Mouse (Mus musculus) G1E (cell line): Measurements from ENCODE around the gene Tnrc18. TPM values are rescaled to one million over a fixed set of nuclear protein-coding genes. Genes with fewer than 3 reads are reported as not detected.
A peak's percentile ranks its signal among the peaks of the same experiment; 100 is the strongest.

Experiments used
- ATAC-seq: 2 replicates; pipeline ENCODE4 v1.8.0; 2016; ENCODE audit warnings: mild to moderate bottlenecking; ENCODE audit not compliant: insufficient number of reproducible peaks, poor library complexity, low FRiP score, severe bottlenecking; ENCODE audit errors: extremely low read depth
- DNase-seq: peaks from one replicate; pipeline ENCODE4 v3.0.0; 2012; ENCODE audit warnings: low spot score
- H3K27me3 ChIP-seq: 2 replicates; pipeline ENCODE4 v1.6.1; 2012; ENCODE audit warnings: mild to moderate bottlenecking, low read length, inconsistent platforms; ENCODE audit not compliant: insufficient read depth
- H3K36me3 ChIP-seq: replicated peaks from 2 replicates; pipeline ENCODE3; 2012; ENCODE audit warnings: mild to moderate bottlenecking, inconsistent platforms
- H3K4me1 ChIP-seq: 2 replicates; pipeline ENCODE4 v1.6.1; 2012; ENCODE audit warnings: low read depth, low read length, inconsistent platforms, mixed read lengths; ENCODE audit not compliant: insufficient read depth
- H3K4me3 ChIP-seq: 2 replicates; pipeline ENCODE4 v1.5.1; 2012; ENCODE audit warnings: low read depth, mild to moderate bottlenecking, inconsistent platforms, low read length, moderate library complexity, mixed read lengths
- H3K9me3 ChIP-seq: replicated peaks from 2 replicates; pipeline ENCODE4 v1.6.1; 2012; ENCODE audit warnings: inconsistent platforms
- CTCF ChIP-seq: IDR thresholded peaks from 2 replicates; pipeline ENCODE4 v1.5.1; 2012; ENCODE audit warnings: low read depth, low read length, inconsistent platforms, mixed read lengths
- GATA1 ChIP-seq: IDR thresholded peaks from 2 replicates; pipeline ENCODE4 v1.6.1; 2012; ENCODE audit warnings: borderline replicate concordance, low read length, inconsistent platforms, mixed read lengths
- GATA2 ChIP-seq: IDR thresholded peaks from 2 replicates; pipeline ENCODE4 v1.6.1; 2012; ENCODE audit warnings: low read depth, low read length, inconsistent platforms, borderline replicate concordance
- POLR2AphosphoS5 ChIP-seq: IDR thresholded peaks from 2 replicates; pipeline ENCODE4 v1.6.1; 2012; ENCODE audit warnings: low read depth, low read length, inconsistent platforms; ENCODE audit not compliant: insufficient replicate concordance
- TAL1 ChIP-seq: conservative IDR thresholded peaks from 2 replicates; pipeline ENCODE4 v1.6.1; 2012; ENCODE audit warnings: low read depth, low read length, inconsistent platforms, mixed read lengths
- polyA plus RNA-seq: library from polyadenylated mRNA; stranded (reverse); fragments of >175 nt; gene quantifications from 2 replicates; pipeline ENCODE4 v1.2.3, GENCODE M21; 2012
- total RNA-seq, 2 experiments: library from RNA; stranded (forward) in 1 of 2; stranded (reverse) in 1 of 2; fragments of 200-1000 nt in 1 of 2; fragments of >200 nt in 1 of 2; fragmentation: Nextera tagmentation in 1 of 2; gene quantifications; 2 replicates each; pipeline ENCODE4 v1.2.3; 2014 to 2017

The Tnrc18 gene
- total and polyA plus RNA-seq, 3 experiments: 5.4 to 81.6 (median 36.3) TPM

- Histone ChIP-seq H3K9me3 (no peaks in the 10 kb centered on the region), H3K36me3 (no peaks in the 10 kb centered on the region), H3K27me3 (peaks cover 30% of the 10 kb centered on the region), H3K4me3 (no peak within 1 kb of the TSS), H3K4me1 (no peaks in the 10 kb centered on the region)
- TF ChIP-seq GATA2: no peak
- TF ChIP-seq GATA1: no peak
- no peak for TF ChIP-seq POLR2AphosphoS5
- no peak for TF ChIP-seq TAL1
- no peak for TF ChIP-seq CTCF
- DNase-seq: no peak
- ATAC-seq: no peak
Observed at GRCm38 (mm10) chr5:142692248-142692647, 125.2 kb downstream of the Tnrc18 start, which contains the start of gene Slc29a4. Gene Slc29a4, plus strand, starts transcription at chr5:142692512.

GRCm38 (mm10) chr5:142690343-142690742, 127.1 kb downstream of the Tnrc18 start:
- Histone ChIP-seq H3K9me3 (no peaks in the 10 kb centered on the region), H3K4me1 (no peaks in the 10 kb centered on the region), H3K4me3 (no peak overlapping the region), H3K36me3 (no peaks in the 10 kb centered on the region), H3K27me3 (peaks cover 33% of the 10 kb centered on the region)
- no peak for DNase-seq
- no peak for ATAC-seq
- TF ChIP-seq GATA2 (no peak), TAL1 (no peak), POLR2AphosphoS5 (no peak), CTCF (no peak)

DNA sequence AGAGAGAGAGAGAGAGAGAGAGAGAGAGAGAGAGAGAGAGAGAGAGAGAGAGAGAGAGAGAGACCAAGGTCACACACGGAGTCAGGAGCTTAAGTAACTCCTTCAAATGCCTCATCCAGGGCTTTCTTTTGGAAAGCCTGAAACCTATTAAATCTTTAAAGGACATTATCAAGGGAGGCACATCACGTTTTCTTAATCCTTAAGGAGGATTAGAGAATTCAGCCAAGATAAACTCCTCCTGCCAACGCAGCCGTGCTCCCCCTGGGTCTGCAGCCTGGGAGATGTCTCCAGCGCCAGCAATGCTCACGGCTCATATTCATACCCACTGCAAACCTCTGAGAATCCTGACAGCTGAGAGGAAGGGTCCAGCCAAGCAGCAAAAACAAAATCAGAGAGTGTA, 128.6 kb downstream of the Tnrc18 start:
- Histone ChIP-seq H3K36me3 (no peaks in the 10 kb centered on the region), H3K27me3 (peaks cover 36% of the 10 kb centered on the region), H3K4me1 (no peaks in the 10 kb centered on the region), H3K9me3 (no peaks in the 10 kb centered on the region), H3K4me3 (no peak overlapping the region)
- TF ChIP-seq GATA1: no peak
- TF ChIP-seq CTCF: no peak
- DNase-seq (no peak), ATAC-seq (no peak)

GRCm38 (mm10) chr5:142682529-142682928, 134.9 kb downstream of the Tnrc18 start:
- TF ChIP-seq TAL1 (no peak), GATA2 (no peak), GATA1 (no peak), POLR2AphosphoS5 (no peak), CTCF (no peak)
- ATAC-seq: no peak
- Histone ChIP-seq H3K9me3 (peaks cover 7% of the 10 kb centered on the region), H3K4me3 (no peak overlapping the region), H3K36me3 (no peaks in the 10 kb centered on the region), H3K27me3 (peaks cover 12% of the 10 kb centered on the region), H3K4me1 (peaks cover 16% of the 10 kb centered on the region)
- DNase-seq: no peak

DNA sequence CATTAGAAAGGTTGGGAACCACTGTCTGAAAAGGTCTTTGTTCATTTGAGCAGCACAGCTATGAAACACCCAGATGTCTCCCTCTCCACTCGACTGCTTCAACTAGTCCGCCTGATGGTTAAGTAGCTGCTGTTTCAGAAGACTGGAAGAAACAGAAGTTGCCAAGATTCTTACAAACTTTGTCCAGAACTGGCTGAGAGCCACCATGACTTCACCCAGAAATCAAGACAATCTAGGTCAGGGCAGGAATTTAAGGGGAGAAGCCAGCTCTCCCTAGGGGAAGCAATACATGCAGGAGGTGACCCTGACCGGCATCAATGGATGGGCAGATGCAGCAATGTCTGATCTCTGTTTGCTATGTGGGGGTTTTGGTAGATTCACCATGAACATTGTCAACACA, 135.6 kb downstream of the Tnrc18 start:
- H3K27me3 ChIP-seq: peaks cover 9% of the 10 kb centered on the region
- peaks cover 7% of the 10 kb centered on the region for H3K9me3 ChIP-seq
- no peak for DNase-seq
- no peak overlapping the region for H3K4me3 ChIP-seq
- H3K36me3 ChIP-seq: no peaks in the 10 kb centered on the region
- peaks cover 18% of the 10 kb centered on the region for H3K4me1 ChIP-seq
- no peak for TF ChIP-seq CTCF
- TF ChIP-seq GATA2: no peak
- no peak for TF ChIP-seq TAL1
- no peak for TF ChIP-seq POLR2AphosphoS5
- TF ChIP-seq GATA1: no peak
- ATAC-seq: no peak

- peaks cover 7% of the 10 kb centered on the region for H3K9me3 ChIP-seq
- H3K27me3 ChIP-seq: peaks cover 7% of the 10 kb centered on the region
- H3K4me3 ChIP-seq: no peak overlapping the region
- no peak for TF ChIP-seq POLR2AphosphoS5
- no peak for TF ChIP-seq GATA1
- TF ChIP-seq TAL1: peak; percentile 10; the same call in 1 of the 2 replicates
- TF ChIP-seq CTCF: no peak
- no peak for TF ChIP-seq GATA2
- ATAC-seq (no peak), DNase-seq (no peak)
- no peaks in the 10 kb centered on the region for H3K36me3 ChIP-seq
- H3K4me1 ChIP-seq: peaks cover 22% of the 10 kb centered on the region
Observed at GRCm38 (mm10) chr5:142679065-142679464, 138.4 kb downstream of the Tnrc18 start.

DNA sequence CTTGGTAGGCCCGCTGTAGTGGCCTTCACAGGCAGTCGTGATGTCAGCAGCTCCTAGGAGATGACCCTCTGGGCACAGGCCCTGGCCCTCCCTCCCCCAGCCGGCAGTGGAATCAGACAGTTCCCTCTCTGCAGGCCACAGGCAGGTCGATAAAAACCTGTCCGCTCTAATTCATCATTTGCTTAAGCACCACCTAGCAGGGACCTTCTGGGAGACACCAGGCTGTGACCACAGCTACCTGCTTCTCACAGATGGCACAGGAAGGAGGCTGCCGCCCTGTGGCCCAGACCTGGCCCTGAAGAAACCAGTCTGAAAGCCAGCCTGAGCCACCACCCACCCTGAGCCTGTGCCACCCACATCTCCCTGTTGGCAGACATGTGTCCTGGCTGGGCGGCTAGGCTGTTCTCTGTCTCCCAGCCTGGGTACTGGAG, 139.3 kb downstream of the Tnrc18 start:
- peaks cover 6% of the 10 kb centered on the region for H3K9me3 ChIP-seq
- peaks cover 6% of the 10 kb centered on the region for H3K27me3 ChIP-seq
- no peak for DNase-seq
- no peak for ATAC-seq
- TF ChIP-seq GATA2: no peak
- TF ChIP-seq POLR2AphosphoS5: no peak
- TF ChIP-seq CTCF: no peak
- TF ChIP-seq GATA1: no peak
- no peak for TF ChIP-seq TAL1
- H3K36me3 ChIP-seq: no peaks in the 10 kb centered on the region
- H3K4me3 ChIP-seq: peak overlapping the region; percentile 31; the same call in 1 of the 2 replicates
- peaks cover 23% of the 10 kb centered on the region for H3K4me1 ChIP-seq

Other genes starting within 250 kb of the Tnrc18 start
- gene Mmd2, start 208.9 kb downstream of the Tnrc18 start, total RNA-seq (2014; fragmentation: Nextera tagmentation): not detected in 2 replicates
- gene Mmd2, start 208.9 kb downstream of the Tnrc18 start, total RNA-seq (2017): 0.12 and 0.16 TPM in 2 replicates
- gene Mmd2, start 208.9 kb downstream of the Tnrc18 start, polyA plus RNA-seq: 0.02 TPM in 1 of 2 replicates, not detected in the other
- 42.7 and 44.0 TPM in 2 replicates for gene Wipi2, start 190.0 kb downstream of the Tnrc18 start, total RNA-seq (2014; fragmentation: Nextera tagmentation)
- 42.8 and 43.3 TPM in 2 replicates for gene Wipi2, start 190.0 kb downstream of the Tnrc18 start, total RNA-seq (2017)
- gene Wipi2, start 190.0 kb downstream of the Tnrc18 start, polyA plus RNA-seq: 9.1 and 10.9 TPM in 2 replicates
- not detected in 2 replicates for gene Slc29a4, start 125.2 kb downstream of the Tnrc18 start, total RNA-seq (2014; fragmentation: Nextera tagmentation)
- 0.05 TPM in 1 of 2 replicates, not detected in the other for gene Slc29a4, start 125.2 kb downstream of the Tnrc18 start, total RNA-seq (2017)
- gene Slc29a4, start 125.2 kb downstream of the Tnrc18 start, polyA plus RNA-seq: not detected in 2 replicates
- gene Fbxl18, start 77.8 kb upstream of the Tnrc18 start, total RNA-seq (2014; fragmentation: Nextera tagmentation): 10.8 and 16.2 TPM in 2 replicates
- 4.6 and 5.5 TPM in 2 replicates for gene Fbxl18, start 77.8 kb upstream of the Tnrc18 start, total RNA-seq (2017)
- 14.8 and 21.3 TPM in 2 replicates for gene Fbxl18, start 77.8 kb upstream of the Tnrc18 start, polyA plus RNA-seq
- 5,110 and 5,465 TPM in 2 replicates for gene Actb, start 89.1 kb upstream of the Tnrc18 start, total RNA-seq (2014; fragmentation: Nextera tagmentation)
- 4,783 and 4,919 TPM in 2 replicates for gene Actb, start 89.1 kb upstream of the Tnrc18 start, total RNA-seq (2017)
- gene Actb, start 89.1 kb upstream of the Tnrc18 start, polyA plus RNA-seq: 1,879 and 3,214 TPM in 2 replicates
- not detected in 2 replicates for gene Fscn1, start 142.7 kb upstream of the Tnrc18 start, total RNA-seq (2014; fragmentation: Nextera tagmentation)
- gene Fscn1, start 142.7 kb upstream of the Tnrc18 start, total RNA-seq (2017): 0.99 TPM in 1 of 2 replicates, not detected in the other
- 0.06 TPM in 1 of 2 replicates, not detected in the other for gene Fscn1, start 142.7 kb upstream of the Tnrc18 start, polyA plus RNA-seq